Mouse (Mus musculus) E14TG2a.4 (cell line): Measurements from ENCODE around the gene Gm20662.
A peak's percentile ranks its signal among the peaks of the same experiment; 100 is the strongest.

ENCODE experiments used
- H3K27me3 ChIP-seq: 2 replicates; pipeline ENCODE4 v1.6.1; 2014; ENCODE audit warnings: low read length, control low read depth; ENCODE audit not compliant: insufficient read depth
- H3K36me3 ChIP-seq: 2 replicates; pipeline ENCODE4 v1.6.1; 2014; ENCODE audit warnings: low read length, control low read depth; ENCODE audit not compliant: insufficient read depth
- H3K4me1 ChIP-seq: replicated peaks from 2 replicates; pipeline ENCODE4 v1.6.1; 2014; ENCODE audit warnings: low read depth, low read length, control low read depth
- H3K4me3 ChIP-seq: replicated peaks from 2 replicates; pipeline ENCODE4 v1.5.1; 2014; ENCODE audit warnings: mild to moderate bottlenecking, low read length
- H3K9me3 ChIP-seq: 2 replicates; pipeline ENCODE4 v1.6.1; 2014; ENCODE audit warnings: low read length, control low read depth
- CTCF ChIP-seq: conservative IDR thresholded peaks from 2 replicates; pipeline ENCODE4 v1.5.1; 2014; ENCODE audit warnings: low read length
- NANOG ChIP-seq: IDR thresholded peaks from 2 replicates; pipeline ENCODE4 v1.6.1; 2014; ENCODE audit warnings: borderline replicate concordance, low read length, mixed read lengths
- POU5F1 ChIP-seq: IDR thresholded peaks from 2 replicates; pipeline ENCODE4 v1.6.1; 2014; ENCODE audit warnings: low read length, borderline replicate concordance

The Gm20662 gene

DNA sequence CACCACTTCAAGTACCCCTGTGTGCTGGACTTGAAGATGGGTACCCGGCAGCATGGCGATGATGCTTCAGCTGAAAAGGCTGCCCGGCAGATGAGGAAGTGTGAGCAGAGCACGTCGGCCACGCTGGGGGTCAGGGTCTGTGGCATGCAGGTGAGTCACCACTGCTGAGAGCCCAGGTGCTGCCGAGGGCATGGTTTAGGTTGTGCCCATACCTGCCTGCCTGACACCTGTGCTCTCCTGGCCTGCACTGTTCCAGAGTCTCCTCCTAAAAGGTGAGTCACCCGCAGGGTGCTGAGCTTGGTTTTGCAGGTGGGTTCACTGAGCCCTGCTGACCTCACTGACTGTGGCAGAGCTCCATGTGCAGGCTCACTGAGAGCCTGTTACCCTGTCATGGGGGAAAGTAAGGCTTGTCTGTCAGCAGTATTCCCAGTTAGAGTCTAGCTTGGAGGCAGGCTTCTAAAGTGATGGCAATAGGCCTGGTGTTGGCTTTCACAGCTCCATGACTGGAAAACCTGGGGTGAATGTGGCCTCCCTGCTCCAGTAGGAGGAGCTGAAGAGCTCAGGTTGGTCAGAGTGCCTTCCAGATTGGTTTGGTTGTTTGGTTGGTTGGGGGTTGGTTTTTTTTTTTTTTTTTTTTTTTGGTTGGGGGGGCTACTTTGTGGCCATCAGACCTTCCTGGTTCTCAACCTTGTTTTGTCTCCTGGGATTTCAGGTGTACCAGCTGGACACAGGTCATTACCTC is 48.8 kb downstream of the Gm20662 start:
- TF ChIP-seq NANOG (no peak), CTCF (peak; percentile 56), POU5F1 (no peak)
- Histone ChIP-seq H3K36me3 (peaks cover 67% of the 10 kb centered on the region), H3K27me3 (no peaks in the 10 kb centered on the region), H3K9me3 (no peaks in the 10 kb centered on the region), H3K4me3 (no peak overlapping the region), H3K4me1 (peaks cover 47% of the 10 kb centered on the region)

- Histone ChIP-seq H3K9me3 (no peaks in the 10 kb centered on the region), H3K27me3 (no peaks in the 10 kb centered on the region), H3K36me3 (peaks cover 72% of the 10 kb centered on the region), H3K4me1 (peaks cover 64% of the 10 kb centered on the region), H3K4me3 (no peak overlapping the region)
- TF ChIP-seq CTCF (no peak), POU5F1 (no peak), NANOG (no peak)
Measured at GRCm38 (mm10) chr9:108046582-108046981, 50.4 kb downstream of the Gm20662 start.

GRCm38 (mm10) chr9:108047601-108048565 is 51.7 kb downstream of the Gm20662 start:
- H3K4me1 ChIP-seq: peaks cover 76% of the 10 kb centered on the region
- TF ChIP-seq CTCF (no peak), NANOG (no peak), POU5F1 (no peak)
- H3K9me3 ChIP-seq: no peaks in the 10 kb centered on the region
- H3K27me3 ChIP-seq: no peaks in the 10 kb centered on the region
- peak overlapping the region; percentile 80 for H3K4me3 ChIP-seq
- H3K36me3 ChIP-seq: peaks cover 69% of the 10 kb centered on the region

GRCm38 (mm10) chr9:108048566-108048955 is 52.4 kb downstream of the Gm20662 start:
- peaks cover 64% of the 10 kb centered on the region for H3K36me3 ChIP-seq
- H3K9me3 ChIP-seq: no peaks in the 10 kb centered on the region
- H3K27me3 ChIP-seq: no peaks in the 10 kb centered on the region
- H3K4me3 ChIP-seq: peak overlapping the region; percentile 80
- no peak for TF ChIP-seq NANOG
- H3K4me1 ChIP-seq: peaks cover 82% of the 10 kb centered on the region

DNA sequence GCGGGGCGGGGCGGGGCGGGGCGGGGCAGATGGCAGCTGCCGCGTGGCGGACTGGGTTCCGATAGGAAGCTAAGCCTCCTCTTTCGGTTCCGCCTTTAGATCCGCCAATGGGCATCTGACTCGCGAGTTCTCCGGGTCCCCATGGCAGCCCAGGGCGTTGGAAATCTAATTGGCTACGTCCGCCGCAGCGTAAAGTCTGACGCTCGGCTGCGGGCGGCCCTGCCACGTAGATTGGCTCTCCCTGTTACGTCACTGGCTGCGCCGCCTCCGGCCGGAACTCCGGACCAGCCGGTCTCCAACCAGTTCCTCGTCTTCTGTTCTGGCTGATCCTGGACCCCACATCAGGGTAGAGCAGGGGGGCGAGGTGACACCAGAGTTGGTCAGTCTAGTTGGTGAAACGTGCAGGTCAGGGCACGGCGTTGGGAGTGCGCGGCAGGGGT is 52.9 kb downstream of the Gm20662 start, which contains the start of gene Gmppb:
TSS of gene Gmppb (plus strand) at position 227 of the 440 bp plus-strand sequence.
- no peak for TF ChIP-seq POU5F1
- TF ChIP-seq CTCF: no peak
- no peak for TF ChIP-seq NANOG
- peaks cover 87% of the 10 kb centered on the region for H3K4me1 ChIP-seq

DNA sequence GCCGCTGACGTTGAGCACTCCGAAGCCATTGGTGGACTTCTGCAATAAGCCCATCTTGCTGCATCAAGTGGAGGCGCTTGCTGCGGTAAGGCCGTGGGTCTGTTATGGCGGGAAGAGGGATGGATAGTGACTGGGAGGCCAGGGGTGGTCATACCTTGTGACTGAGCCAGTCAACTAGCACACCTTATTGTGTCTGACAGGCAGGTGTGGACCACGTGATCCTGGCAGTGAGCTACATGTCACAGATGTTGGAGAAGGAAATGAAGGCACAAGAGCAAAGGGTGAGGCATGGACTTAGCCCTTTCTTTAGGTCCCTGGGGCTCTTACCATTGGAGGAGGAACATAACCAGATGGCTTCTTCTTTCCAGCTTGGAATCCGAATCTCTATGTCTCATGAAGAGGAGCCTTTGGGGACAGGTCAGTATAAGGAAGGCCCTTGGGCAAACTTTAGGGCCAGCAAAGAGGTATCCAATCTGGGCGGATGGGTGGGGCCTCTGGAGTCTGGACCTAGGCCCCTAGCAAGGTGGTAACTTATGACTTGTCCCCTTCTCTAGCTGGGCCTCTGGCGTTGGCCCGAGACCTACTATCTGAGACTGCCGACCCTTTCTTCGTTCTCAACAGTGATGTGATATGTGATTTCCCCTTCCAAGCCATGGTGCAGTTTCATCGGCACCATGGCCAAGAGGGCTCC is 53.6 kb downstream of the Gm20662 start:
- H3K4me1 ChIP-seq: peaks cover 90% of the 10 kb centered on the region
- no peak for TF ChIP-seq CTCF
- no peak for TF ChIP-seq POU5F1
- no peak for TF ChIP-seq NANOG
- peaks cover 58% of the 10 kb centered on the region for H3K36me3 ChIP-seq
- H3K9me3 ChIP-seq: no peaks in the 10 kb centered on the region
- H3K27me3 ChIP-seq: no peaks in the 10 kb centered on the region
- H3K4me3 ChIP-seq: peak overlapping the region; percentile 90

More for the DNA sequence above, 52.9 kb downstream of the Gm20662 start, which contains the start of gene Gmppb:
- no peaks in the 10 kb centered on the region for H3K9me3 ChIP-seq
- H3K36me3 ChIP-seq: peaks cover 61% of the 10 kb centered on the region
- no peaks in the 10 kb centered on the region for H3K27me3 ChIP-seq
- H3K4me3 ChIP-seq: peak within 1 kb of the TSS; percentile 90

- TF ChIP-seq POU5F1 (no peak), CTCF (no peak), NANOG (no peak)
- no peaks in the 10 kb centered on the region for H3K9me3 ChIP-seq
- peaks cover 54% of the 10 kb centered on the region for H3K36me3 ChIP-seq
- H3K27me3 ChIP-seq: no peaks in the 10 kb centered on the region
- H3K4me3 ChIP-seq: no peak overlapping the region
- peaks cover 91% of the 10 kb centered on the region for H3K4me1 ChIP-seq
Measured at GRCm38 (mm10) chr9:108051184-108051930, 55.2 kb downstream of the Gm20662 start.

- H3K9me3 ChIP-seq: no peaks in the 10 kb centered on the region
- TF ChIP-seq CTCF (no peak), POU5F1 (no peak)
- H3K4me1 ChIP-seq: peaks cover 91% of the 10 kb centered on the region
- H3K27me3 ChIP-seq: no peaks in the 10 kb centered on the region
- no peak overlapping the region for H3K4me3 ChIP-seq
- H3K36me3 ChIP-seq: peaks cover 49% of the 10 kb centered on the region
Measured at GRCm38 (mm10) chr9:108051931-108052220, 55.7 kb downstream of the Gm20662 start.
